Mouse (Mus musculus) cerebral cortex, adult 2 months (tissue): ENCODE results near the gene Mpv17l2.

ENCODE experiments used
- WGBS: fragments of 180-500 bp; shearing (Covaris S2); methylation state at CpG from one replicate; pipeline ENCODE4 v1.1.7; 2018; 5-methylcytosine and 5-hydroxymethylcytosine counted together

Gene Mpv17l2

GRCm38 (mm10) chr8:70750128-70750680 lies 10.5 kb downstream of the Mpv17l2 start:
- 62% methylated on average over 13 of the region's 13 CpGs for WGBS

GRCm38 (mm10) chr8:70749097-70749674 lies 11.6 kb downstream of the Mpv17l2 start:
- 91% methylated on average over 19 of the region's 19 CpGs for WGBS

GRCm38 (mm10) chr8:70748246-70749096 lies 12.3 kb downstream of the Mpv17l2 start:
- WGBS, result 84% methylated on average over 23 of the region's 23 CpGs

GRCm38 (mm10) chr8:70747211-70747890 lies 13.4 kb downstream of the Mpv17l2 start:
- WGBS, result 84% methylated on average over 18 of the region's 18 CpGs

GRCm38 (mm10) chr8:70746676-70747075 lies 14.1 kb downstream of the Mpv17l2 start:
- 89% methylated on average over 9 of the region's 9 CpGs for WGBS

- 65% methylated on average over 19 of the region's 19 CpGs for WGBS
Observed at GRCm38 (mm10) chr8:70745691-70746220, 15.0 kb downstream of the Mpv17l2 start.

- 48% methylated on average over 11 of the region's 11 CpGs for WGBS
Observed at GRCm38 (mm10) chr8:70744806-70745205, 15.9 kb downstream of the Mpv17l2 start.

GRCm38 (mm10) chr8:70743656-70744590 lies 16.8 kb downstream of the Mpv17l2 start:
- 5% methylated on average over 48 of the region's 48 CpGs for WGBS

- 12% methylated on average over 38 of the region's 38 CpGs for WGBS
Observed at GRCm38 (mm10) chr8:70742981-70743655, 17.6 kb downstream of the Mpv17l2 start.

- 68% methylated on average over 11 of the region's 11 CpGs for WGBS
Observed at GRCm38 (mm10) chr8:70742176-70742575, 18.6 kb downstream of the Mpv17l2 start.

- WGBS, result 66% methylated on average over 5 of the region's 5 CpGs
Observed at GRCm38 (mm10) chr8:70741661-70742060, 19.1 kb downstream of the Mpv17l2 start.

- 73% methylated on average over 3 of the region's 3 CpGs for WGBS
Observed at GRCm38 (mm10) chr8:70738211-70738610, 22.5 kb downstream of the Mpv17l2 start.

- WGBS, result 74% methylated on average over 5 of the region's 5 CpGs
Observed at GRCm38 (mm10) chr8:70737705-70738104, 23.0 kb downstream of the Mpv17l2 start.

- WGBS, result 92% methylated on average over 4 of the region's 4 CpGs
Observed at GRCm38 (mm10) chr8:70730956-70731355, 29.8 kb downstream of the Mpv17l2 start.

- WGBS, result 9% methylated on average over 34 of the region's 34 CpGs
Observed at GRCm38 (mm10) chr8:70729808-70730475, 30.8 kb downstream of the Mpv17l2 start.

- 45% methylated on average over 11 of the region's 11 CpGs for WGBS
Observed at GRCm38 (mm10) chr8:70726721-70727120, 34.0 kb downstream of the Mpv17l2 start.

GRCm38 (mm10) chr8:70725792-70726447 lies 34.8 kb downstream of the Mpv17l2 start:
- 57% methylated on average over 14 of the region's 14 CpGs for WGBS

- 87% methylated on average over 12 of the region's 12 CpGs for WGBS
Observed at GRCm38 (mm10) chr8:70724216-70724615, 36.5 kb downstream of the Mpv17l2 start.
